Mouse (Mus musculus) stomach, postnatal 0 days (tissue): Measurements from ENCODE around the gene Dnajc25. TPM values are rescaled to one million over a fixed set of nuclear protein-coding genes. Genes with fewer than 3 reads are reported as not detected.

Source experiments
- ATAC-seq: fragments of 200-750 bp; cut with Nextera tagmentation; 2 replicates; pipeline ENCODE4 v1.8.0; 2017; ENCODE audit not compliant: low FRiP score, low TSS enrichment
- DNase-seq: peaks from one replicate; pipeline ENCODE4 v3.0.0-alpha.2; 2016; ENCODE audit warnings: low spot score
- H3K27ac ChIP-seq: fragments of 300-500 bp; sonication (generic); replicated peaks from 2 replicates; pipeline ENCODE4 v1.5.1; 2014; ENCODE audit warnings: mild to moderate bottlenecking, control low read depth
- H3K27me3 ChIP-seq: fragments of 300-500 bp; sonication (generic); 2 replicates; pipeline ENCODE4 v1.6.1; 2014; ENCODE audit warnings: low read length; ENCODE audit not compliant: control insufficient read depth, insufficient read depth
- H3K36me3 ChIP-seq: fragments of 300-500 bp; sonication (generic); 2 replicates; pipeline ENCODE4 v1.6.1; 2014; ENCODE audit warnings: low read length, mixed read lengths; ENCODE audit not compliant: control insufficient read depth, insufficient read depth
- H3K4me1 ChIP-seq: fragments of 300-500 bp; sonication (generic); replicated peaks from 2 replicates; pipeline ENCODE4 v1.6.1; 2014; ENCODE audit warnings: antibody characterized with exemption; ENCODE audit not compliant: control insufficient read depth, insufficient read depth
- H3K4me2 ChIP-seq: fragments of 300-500 bp; sonication (generic); replicated peaks from 2 replicates; pipeline ENCODE4 v1.6.1; 2014; ENCODE audit warnings: low read depth, mild to moderate bottlenecking, control low read depth, moderate library complexity
- H3K4me3 ChIP-seq: fragments of 300-500 bp; sonication (generic); 2 replicates; pipeline ENCODE4 v1.5.1; 2014; ENCODE audit warnings: low read depth, low read length, control low read depth
- H3K9ac ChIP-seq: fragments of 300-500 bp; sonication (generic); 2 replicates; pipeline ENCODE4 v1.6.1; 2014; ENCODE audit warnings: mild to moderate bottlenecking, low read length, control low read depth, mixed read lengths
- H3K9me3 ChIP-seq: fragments of 300-500 bp; sonication (generic); 2 replicates; pipeline ENCODE4 v1.6.1; 2016; ENCODE audit warnings: low read length; ENCODE audit not compliant: control insufficient read depth
- CTCF ChIP-seq: IDR thresholded peaks from 2 replicates; pipeline ENCODE4 v1.5.1; 2016; ENCODE audit warnings: antibody characterized with exemption, low read depth, mild to moderate bottlenecking, moderate library complexity
- EP300 ChIP-seq: optimal IDR thresholded peaks from 2 replicates; pipeline ENCODE3; 2016; ENCODE audit warnings: antibody characterized with exemption
- WGBS: fragments of 180-500 bp; shearing (Covaris S2); extraction: QIAGEN DNeasy Blood & Tissue Kit; methylation state at CpG from one replicate; pipeline ENCODE4 v1.1.7; 2014; 5-methylcytosine and 5-hydroxymethylcytosine counted together
- polyA plus RNA-seq: library from polyadenylated mRNA; unstranded; fragments of >200 nt; fragmentation: Nextera tagmentation; extraction: Ambion mirVana; gene quantifications from 2 replicates; pipeline ENCODE4 v1.2.1, GENCODE M21; 2015

The Dnajc25 gene
- polyA plus RNA-seq, 1 experiment from 2014 or later = 13.4 TPM

GRCm38 (mm10) chr4:58989303-58989898 lies 5.5 kb upstream of the Dnajc25 start:
- ATAC-seq = no peak
- Histone ChIP-seq H3K36me3 (no peaks in the 10 kb centered on the region), H3K27ac (peak overlapping the region; percentile 71; the same call in 1 of the 2 replicates), H3K9ac (no peak overlapping the region), H3K9me3 (no peaks in the 10 kb centered on the region), H3K27me3 (no peaks in the 10 kb centered on the region), H3K4me1 (no peaks in the 10 kb centered on the region), H3K4me2 (no peak overlapping the region), H3K4me3 (no peak overlapping the region)
- WGBS = 85% methylated on average over 7 of the region's 7 CpGs
- no peak for TF ChIP-seq EP300
- TF ChIP-seq CTCF = no peak
- DNase-seq = no peak

- WGBS = 69% methylated on average over 17 of the region's 17 CpGs
- no peaks in the 10 kb centered on the region for H3K4me1 ChIP-seq
- TF ChIP-seq CTCF (no peak), EP300 (no peak)
- H3K27ac ChIP-seq = peak overlapping the region; percentile 71
- DNase-seq = no peak
- peak; percentile 75 for ATAC-seq
- no peaks in the 10 kb centered on the region for H3K9me3 ChIP-seq
- H3K4me3 ChIP-seq = no peak overlapping the region
- H3K4me2 ChIP-seq = no peak overlapping the region
- no peak overlapping the region for H3K9ac ChIP-seq
- H3K27me3 ChIP-seq = no peaks in the 10 kb centered on the region
- H3K36me3 ChIP-seq = no peaks in the 10 kb centered on the region
These were observed 4.0 kb upstream of the Dnajc25 start for GRCm38 (mm10) chr4:58990609-58991434.

DNA sequence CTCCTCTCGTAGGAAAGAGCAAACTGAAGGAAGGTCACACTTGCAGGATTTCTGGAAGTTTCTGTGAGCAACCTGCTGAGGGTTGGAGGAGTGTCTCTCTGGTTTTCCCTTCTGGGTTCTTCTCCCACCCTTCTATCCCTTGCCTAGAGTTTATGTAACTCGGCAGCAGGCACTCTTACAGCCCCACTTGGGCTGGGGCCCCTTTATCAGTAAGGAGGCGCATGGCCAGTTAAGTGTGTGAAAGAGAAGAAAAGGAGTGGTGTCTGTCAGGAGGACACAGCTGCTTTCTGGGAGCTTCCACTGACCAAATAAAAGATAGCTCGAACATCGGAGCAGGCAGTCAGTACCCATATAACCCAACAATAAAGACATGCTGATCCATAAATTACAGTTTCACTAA lies 2.7 kb upstream of the Dnajc25 start:
- H3K4me3 ChIP-seq = no peak overlapping the region
- H3K36me3 ChIP-seq = no peaks in the 10 kb centered on the region
- no peak overlapping the region for H3K4me2 ChIP-seq
- DNase-seq = no peak
- WGBS = 60% methylated on average over 5 of the region's 5 CpGs
- peak overlapping the region; percentile 56 for H3K27ac ChIP-seq
- TF ChIP-seq CTCF (no peak), EP300 (no peak)
- H3K9ac ChIP-seq = no peak overlapping the region
- H3K4me1 ChIP-seq = no peaks in the 10 kb centered on the region
- no peaks in the 10 kb centered on the region for H3K9me3 ChIP-seq
- ATAC-seq = no peak
- H3K27me3 ChIP-seq = no peaks in the 10 kb centered on the region

GRCm38 (mm10) chr4:58995251-58995693 lies 410 bp downstream of the Dnajc25 start:
- ATAC-seq (peak; percentile 64), DNase-seq (peak; percentile 67)
- H3K9me3 ChIP-seq = no peaks in the 10 kb centered on the region
- no peaks in the 10 kb centered on the region for H3K4me1 ChIP-seq
- H3K4me2 ChIP-seq = peak overlapping the region; percentile 18; the same call in 1 of the 2 replicates
- 32% methylated on average over 8 of the region's 8 CpGs for WGBS
- H3K9ac ChIP-seq = no peak overlapping the region
- no peaks in the 10 kb centered on the region for H3K27me3 ChIP-seq
- no peaks in the 10 kb centered on the region for H3K36me3 ChIP-seq
- no peak overlapping the region for H3K4me3 ChIP-seq
- peak overlapping the region; percentile 87 for H3K27ac ChIP-seq
- no peak for TF ChIP-seq CTCF
- no peak for TF ChIP-seq EP300

DNA sequence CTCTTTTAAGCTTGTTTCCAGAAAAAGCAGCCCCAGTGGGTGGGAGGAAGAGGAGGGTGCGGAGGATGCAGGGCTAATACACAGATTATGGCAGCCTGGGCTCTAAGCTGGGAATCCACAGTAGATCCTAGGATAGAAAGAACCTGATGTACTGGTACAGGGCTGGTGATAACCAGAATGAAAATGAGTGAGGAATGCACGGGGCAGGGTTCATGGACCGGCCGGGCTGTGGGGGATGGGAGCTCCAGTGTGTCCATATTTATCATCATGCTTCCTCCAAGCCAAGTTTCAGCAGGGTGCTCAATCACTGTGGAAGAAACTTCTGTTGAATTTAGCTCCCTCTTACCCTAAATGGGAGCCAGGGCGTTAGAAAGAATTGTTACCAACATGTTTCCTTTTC lies 2.2 kb downstream of the Dnajc25 start:
- Histone ChIP-seq H3K4me2 (no peak overlapping the region), H3K9me3 (no peaks in the 10 kb centered on the region), H3K27me3 (no peaks in the 10 kb centered on the region), H3K27ac (peak overlapping the region; percentile 56; the same call in 1 of the 2 replicates), H3K9ac (no peak overlapping the region), H3K36me3 (no peaks in the 10 kb centered on the region), H3K4me3 (no peak overlapping the region), H3K4me1 (no peaks in the 10 kb centered on the region)
- DNase-seq (peak; percentile 77), ATAC-seq (peak; percentile 50)
- WGBS = 36% methylated on average over 5 of the region's 5 CpGs
- TF ChIP-seq CTCF (no peak), EP300 (no peak)

DNA sequence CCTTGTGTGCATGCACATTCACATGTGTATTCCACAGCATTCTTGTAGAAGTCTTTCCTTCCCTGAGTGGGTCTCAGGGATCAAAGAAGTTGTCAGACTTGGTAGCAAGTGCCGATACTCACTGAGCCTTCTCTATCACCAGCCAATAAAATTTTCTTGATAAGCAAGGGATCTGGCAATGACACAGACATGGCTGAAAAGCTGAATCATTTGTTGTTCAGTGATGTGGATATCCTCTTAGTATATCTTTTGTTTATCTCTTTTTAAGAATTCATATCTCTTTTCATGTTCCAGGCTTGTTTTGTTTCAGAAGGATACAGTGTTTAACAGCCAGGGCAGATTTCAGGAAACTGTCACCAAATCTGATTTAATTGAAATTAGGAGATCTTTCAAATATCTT lies 3.8 kb downstream of the Dnajc25 start:
- Histone ChIP-seq H3K36me3 (no peaks in the 10 kb centered on the region), H3K9ac (no peak overlapping the region), H3K27ac (no peak overlapping the region), H3K4me1 (no peaks in the 10 kb centered on the region), H3K27me3 (no peaks in the 10 kb centered on the region), H3K4me3 (no peak overlapping the region), H3K9me3 (no peaks in the 10 kb centered on the region), H3K4me2 (no peak overlapping the region)
- TF ChIP-seq CTCF = no peak
- ATAC-seq (no peak), DNase-seq (no peak)
- 70% methylated on average over 1 of the region's 1 CpGs for WGBS
